Mouse (Mus musculus) left cerebral cortex, adult 18-20 months (tissue): ENCODE measurements around the gene Kcnma1. TPM values are rescaled to one million over a fixed set of nuclear protein-coding genes. Genes with fewer than 3 reads are reported as not detected.

Source experiments
- DNase-seq, 2 experiments: peaks; one replicate each; pipeline ENCODE4 v3.0.0; 2021 to 2022; ENCODE audit warnings: low spot score in 2 of 2, mixed read lengths in 1 of 2
- long read RNA-seq, 2 experiments: library from polyadenylated mRNA; stranded (forward); transcript quantifications; one replicate each; pipeline ENCODE4 v2.0.0; 2021
- total RNA-seq, 2 experiments: library from RNA; stranded (reverse); gene quantifications; 2 replicates each; pipeline ENCODE4 v1.2.3; 2021

Kcnma1 gene
- total RNA-seq, result 100 to 1,000 TPM; 160 to 172 TPM
- long read RNA-seq, experiment 1, partial matches to known transcripts, result 4 of 23 reads
- long read RNA-seq, experiment 1, other reads (novel, unspliced or antisense), result 19 of 23 reads
- long read RNA-seq, experiment 2, partial matches to known transcripts, result 3 of 27 reads
- long read RNA-seq, experiment 2, other reads (novel, unspliced or antisense), result 24 of 27 reads

GRCm38 (mm10) chr14:24014391-24014790 lies at the start of gene Kcnma1:
Gene Kcnma1, minus strand, starts transcription at chr14:24014491.
- no peak for DNase-seq

- peak; percentile 55 to 67 for DNase-seq
Measured at GRCm38 (mm10) chr14:24059747-24060146, 45.5 kb upstream of the Kcnma1 start.

GRCm38 (mm10) chr14:24059287-24059686 lies 45.0 kb upstream of the Kcnma1 start:
- no peak for DNase-seq

GRCm38 (mm10) chr14:24051821-24052220 lies 37.5 kb upstream of the Kcnma1 start:
- no peak for DNase-seq

GRCm38 (mm10) chr14:24036609-24037008 lies 22.3 kb upstream of the Kcnma1 start:
- no peak for DNase-seq

- DNase-seq, result no peak
Measured at GRCm38 (mm10) chr14:24036208-24036535, 21.9 kb upstream of the Kcnma1 start.

GRCm38 (mm10) chr14:24035486-24036207 lies 21.4 kb upstream of the Kcnma1 start:
- no peak for DNase-seq

GRCm38 (mm10) chr14:24032876-24033389 lies 18.6 kb upstream of the Kcnma1 start:
- DNase-seq, result no peak

- peak in 1 of 2 experiments; percentile 10 for DNase-seq
Measured at GRCm38 (mm10) chr14:24032201-24032600, 17.9 kb upstream of the Kcnma1 start.

- DNase-seq, result no peak
Measured at GRCm38 (mm10) chr14:24020718-24021117, 6.4 kb upstream of the Kcnma1 start.

- no peak for DNase-seq
Measured at GRCm38 (mm10) chr14:24009978-24010377, 4.3 kb downstream of the Kcnma1 start.

GRCm38 (mm10) chr14:24008252-24008651 lies 6.0 kb downstream of the Kcnma1 start:
- DNase-seq, result peak; percentile 90 to 96

GRCm38 (mm10) chr14:24006276-24006675 lies 8.0 kb downstream of the Kcnma1 start:
- no peak for DNase-seq

- DNase-seq, result peak; percentile 36 to 64
Measured at GRCm38 (mm10) chr14:24004471-24005271, 9.6 kb downstream of the Kcnma1 start.

GRCm38 (mm10) chr14:24003450-24004381 lies 10.6 kb downstream of the Kcnma1 start:
- peak; percentile 54 to 71 for DNase-seq

GRCm38 (mm10) chr14:24002647-24003046 lies 11.6 kb downstream of the Kcnma1 start:
- peak; percentile 34 to 49 for DNase-seq

GRCm38 (mm10) chr14:23997912-23998311 lies 16.4 kb downstream of the Kcnma1 start:
- no peak for DNase-seq

- no peak for DNase-seq
Measured at GRCm38 (mm10) chr14:23995831-23996230, 18.5 kb downstream of the Kcnma1 start.

GRCm38 (mm10) chr14:23990871-23991270 lies 23.4 kb downstream of the Kcnma1 start:
- no peak for DNase-seq

GRCm38 (mm10) chr14:23989696-23990095 lies 24.6 kb downstream of the Kcnma1 start:
- DNase-seq, result no peak

- peak; percentile 58 to 62 for DNase-seq
Measured at GRCm38 (mm10) chr14:23982205-23982604, 32.1 kb downstream of the Kcnma1 start.
